Mouse (Mus musculus) cerebellum, adult 2 months (tissue): ENCODE results near the gene Irgq. TPM values are rescaled to one million over a fixed set of nuclear protein-coding genes. Genes with fewer than 3 reads are reported as not detected.

Experiments
- DNase-seq, 2 experiments: peaks; one replicate each; pipeline ENCODE4 v3.0.0; 2021
- H3K27ac ChIP-seq: fragments of 200-500 bp; 2 replicates; pipeline ENCODE4 v1.5.1; 2012; ENCODE audit warnings: low read length, control low read depth, inconsistent platforms; ENCODE audit not compliant: insufficient read depth
- H3K27me3 ChIP-seq: fragments of 200-500 bp; 2 replicates; pipeline ENCODE4 v1.6.1; 2012; ENCODE audit warnings: inconsistent platforms, mild to moderate bottlenecking, low read length, moderate library complexity; ENCODE audit not compliant: control insufficient read depth, insufficient read depth
- H3K4me1 ChIP-seq: fragments of 200-500 bp; 2 replicates; pipeline ENCODE4 v1.6.1; 2011; ENCODE audit warnings: low read length; ENCODE audit not compliant: control insufficient read depth, insufficient read depth
- H3K4me3 ChIP-seq: fragments of 200-500 bp; replicated peaks from 2 replicates; pipeline ENCODE3; 2011; ENCODE audit warnings: mild to moderate bottlenecking, low read depth, low read length, control low read depth; ENCODE audit not compliant: insufficient read depth
- CTCF ChIP-seq: fragments of 200-500 bp; IDR thresholded peaks from 2 replicates; pipeline ENCODE4 v1.5.1; 2011; ENCODE audit warnings: low read depth, mild to moderate bottlenecking, control low read depth, low read length, moderate library complexity, borderline replicate concordance; ENCODE audit not compliant: insufficient read depth
- POLR2A ChIP-seq: fragments of 200-500 bp; IDR thresholded peaks from 2 replicates; pipeline ENCODE4 v1.6.1; 2011; ENCODE audit warnings: low read length, control low read depth, borderline replicate concordance; ENCODE audit not compliant: insufficient read depth
- WGBS: fragments of 180-500 bp; shearing (Covaris S2); methylation state at CpG from one replicate; pipeline ENCODE4 v1.1.7; 2018; 5-methylcytosine and 5-hydroxymethylcytosine counted together
- polyA plus RNA-seq: library from polyadenylated mRNA; depleted of rRNA; stranded (reverse); fragments of >200 nt; gene quantifications from 2 replicates; pipeline ENCODE4 v1.2.3, GENCODE M21; 2012

The Irgq gene
- polyA plus RNA-seq, 1 experiment = 37.0 TPM

- no peaks in the 10 kb centered on the region for H3K27me3 ChIP-seq
- peak overlapping the region; percentile 79 for H3K27ac ChIP-seq
- no peak overlapping the region for H3K4me3 ChIP-seq
- DNase-seq = no peak
- no peak for TF ChIP-seq CTCF
- TF ChIP-seq POLR2A = no peak
- 31% methylated on average over 3 of the region's 3 CpGs for WGBS
- H3K4me1 ChIP-seq = peaks cover 26% of the 10 kb centered on the region
These were observed 43.1 kb upstream of the Irgq start for GRCm38 (mm10) chr7:24487403-24487802.

GRCm38 (mm10) chr7:24488303-24488702 lies 42.2 kb upstream of the Irgq start:
- peak in 1 of 2 experiments; percentile 69 for DNase-seq
- TF ChIP-seq POLR2A = no peak
- no peak for TF ChIP-seq CTCF
- Histone ChIP-seq H3K27ac (peak overlapping the region; percentile 64), H3K4me1 (peaks cover 26% of the 10 kb centered on the region), H3K4me3 (no peak overlapping the region), H3K27me3 (no peaks in the 10 kb centered on the region)
- WGBS = 10% methylated on average over 8 of the region's 8 CpGs

GRCm38 (mm10) chr7:24499856-24500577 lies 30.5 kb upstream of the Irgq start:
- H3K4me3 ChIP-seq = no peak overlapping the region
- H3K27me3 ChIP-seq = no peaks in the 10 kb centered on the region
- no peak overlapping the region for H3K27ac ChIP-seq
- 42% methylated on average over 43 of the region's 43 CpGs for WGBS
- H3K4me1 ChIP-seq = peaks cover 5% of the 10 kb centered on the region
- TF ChIP-seq CTCF (no peak), POLR2A (no peak)
- no peak for DNase-seq

- Histone ChIP-seq H3K4me1 (peaks cover 11% of the 10 kb centered on the region), H3K4me3 (no peak overlapping the region), H3K27ac (no peak overlapping the region), H3K27me3 (no peaks in the 10 kb centered on the region)
- no peak for TF ChIP-seq POLR2A
- peak; percentile 46; the same call in 1 of the 2 replicates for TF ChIP-seq CTCF
- WGBS = 56% methylated on average over 7 of the region's 7 CpGs
- DNase-seq = no peak
These were observed 29.6 kb upstream of the Irgq start for GRCm38 (mm10) chr7:24500929-24501328.

GRCm38 (mm10) chr7:24501492-24501891 lies 29.0 kb upstream of the Irgq start:
- H3K4me3 ChIP-seq = no peak overlapping the region
- H3K27ac ChIP-seq = no peak overlapping the region
- TF ChIP-seq CTCF (peak; percentile 30; the same call in 1 of the 2 replicates), POLR2A (no peak)
- peak in 1 of 2 experiments; percentile 46 for DNase-seq
- WGBS = 65% methylated on average over 21 of the region's 21 CpGs
- H3K27me3 ChIP-seq = no peaks in the 10 kb centered on the region
- H3K4me1 ChIP-seq = peaks cover 10% of the 10 kb centered on the region

- peaks cover 5% of the 10 kb centered on the region for H3K4me1 ChIP-seq
- 12% methylated on average over 10 of the region's 10 CpGs for WGBS
- H3K27me3 ChIP-seq = no peaks in the 10 kb centered on the region
- TF ChIP-seq POLR2A (no peak), CTCF (no peak)
- no peak for DNase-seq
- H3K4me3 ChIP-seq = no peak overlapping the region
- no peak overlapping the region for H3K27ac ChIP-seq
These were observed 26.5 kb upstream of the Irgq start for GRCm38 (mm10) chr7:24504004-24504403.

GRCm38 (mm10) chr7:24504868-24505267 lies 25.6 kb upstream of the Irgq start:
- no peak overlapping the region for H3K27ac ChIP-seq
- WGBS = 55% methylated on average over 4 of the region's 4 CpGs
- no peaks in the 10 kb centered on the region for H3K27me3 ChIP-seq
- peaks cover 5% of the 10 kb centered on the region for H3K4me1 ChIP-seq
- no peak for TF ChIP-seq CTCF
- TF ChIP-seq POLR2A = no peak
- H3K4me3 ChIP-seq = no peak overlapping the region
- DNase-seq = no peak

GRCm38 (mm10) chr7:24505447-24506064 lies 24.9 kb upstream of the Irgq start:
- Histone ChIP-seq H3K4me1 (peaks cover 5% of the 10 kb centered on the region), H3K4me3 (peak overlapping the region; percentile 43), H3K27ac (peak overlapping the region; percentile 19; the same call in 1 of the 2 replicates), H3K27me3 (no peaks in the 10 kb centered on the region)
- DNase-seq = peak in 1 of 2 experiments; percentile 43
- TF ChIP-seq POLR2A (no peak), CTCF (no peak)
- WGBS = 20% methylated on average over 15 of the region's 15 CpGs
